Mouse (Mus musculus): Measurements from ENCODE around the gene Slc38a4.

GRCm38 (mm10) chr15:97041182-97041581 lies 14.6 kb downstream of the Slc38a4 start:
- TF ChIP-seq CTCF (IDR thresholded peaks at IDR 0.05; ENCODE audit: extremely low read depth, insufficient read depth, insufficient read length, insufficient replicate concordance) (no peak), POLR2A (IDR thresholded peaks at IDR 0.05; ENCODE audit: low read depth, low read length) (no peak)
